Mouse (Mus musculus) embryo, embryonic 11.5 days (tissue): Measurements from ENCODE around the gene Gm5773.
"Not testable (repeated sequence)": the region's sequence is repeated elsewhere in the genome, so short reads cannot be mapped to it uniquely, and the experiment has no call there.

ENCODE experiments used
- DNase-seq: peaks from one replicate; pipeline ENCODE4 v3.0.0-alpha.2; 2012; ENCODE audit warnings: low read depth, low spot score

Gene Gm5773

DNA sequence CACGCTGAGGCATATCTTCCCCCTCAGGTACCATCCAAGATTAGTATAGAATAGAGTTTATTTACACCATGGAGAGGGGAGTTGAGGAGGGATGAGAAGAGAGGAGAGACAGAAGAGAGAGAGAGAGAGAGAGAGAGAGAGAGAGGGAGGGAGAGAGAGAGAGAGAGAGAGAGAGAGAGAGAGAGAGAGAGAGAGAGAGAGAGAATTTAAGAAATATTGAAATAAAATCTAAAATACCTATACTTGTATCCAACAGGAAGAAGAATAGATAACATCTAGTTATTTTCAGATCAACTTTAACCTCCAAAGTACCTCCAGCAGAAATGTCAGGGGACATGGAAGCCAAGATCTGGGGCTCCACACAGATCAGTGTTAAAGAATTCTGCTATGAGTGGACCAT is at the start of gene Gm5773:
Gene Gm5773, plus strand, starts transcription at position 301 of the 400 bp plus-strand sequence.
- DNase-seq, result not testable (repeated sequence)

DNA sequence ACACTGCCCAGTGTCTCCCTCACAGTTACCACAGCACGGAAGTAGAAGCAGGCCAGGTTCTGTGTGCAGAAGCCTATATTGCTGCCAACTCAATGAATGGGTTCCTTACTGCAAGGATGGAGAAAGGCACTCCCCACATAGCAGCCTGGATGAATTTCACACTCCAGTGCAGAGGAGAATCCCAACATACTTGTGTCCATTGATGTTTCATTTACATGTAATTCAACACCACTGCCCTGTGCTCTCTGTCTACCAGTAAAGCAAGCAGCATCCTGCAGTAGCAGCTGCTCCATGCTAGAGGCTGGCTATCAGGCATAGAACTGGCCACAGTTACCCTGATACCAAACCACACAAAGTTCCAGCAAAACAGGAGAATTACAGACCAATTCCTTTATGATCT is 27.3 kb upstream of the Gm5773 start:
- not testable (repeated sequence) for DNase-seq

DNA sequence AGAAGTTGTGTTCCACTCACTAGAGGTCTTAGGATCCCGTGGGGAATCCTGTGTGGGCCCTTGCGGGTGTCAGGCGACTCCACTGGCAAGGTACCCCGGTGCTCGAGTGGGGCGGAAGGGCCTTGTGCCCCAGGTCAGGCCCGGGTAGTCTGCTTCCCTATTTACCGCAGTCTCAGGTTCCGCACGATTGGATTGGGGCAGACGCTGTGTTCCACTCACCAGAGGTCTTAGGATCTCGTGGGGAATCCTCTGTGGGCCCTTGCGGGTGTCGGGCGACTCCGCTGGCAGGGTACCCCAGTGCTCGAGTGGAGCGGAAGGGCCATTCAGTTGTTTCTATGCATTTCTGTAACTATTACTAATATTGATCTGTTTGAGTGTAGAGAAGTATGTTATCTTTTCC is 18.8 kb upstream of the Gm5773 start:
- DNase-seq, result not testable (repeated sequence)

DNA sequence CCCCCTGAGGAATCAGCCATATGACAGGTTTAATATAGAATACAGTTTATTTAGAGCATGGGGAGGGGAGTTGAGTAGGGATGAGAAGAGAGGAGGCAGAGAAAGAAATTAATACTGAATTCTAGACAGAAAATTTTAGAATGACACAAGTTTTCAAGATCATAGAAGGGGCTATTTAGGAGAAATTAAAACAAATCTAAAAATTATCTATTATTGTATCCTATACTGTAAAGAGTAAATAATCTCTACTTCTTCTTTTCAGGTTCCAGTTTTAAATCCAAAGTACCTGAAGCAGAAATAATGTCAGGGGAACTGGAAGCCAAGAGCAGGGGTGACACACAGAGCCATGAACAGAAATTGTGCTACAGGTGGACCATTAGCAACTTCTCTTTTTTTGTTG is 23.3 kb downstream of the Gm5773 start, which contains the start of gene Tdpoz4:
Gene Tdpoz4, plus strand, starts transcription at position 301 of the 400 bp plus-strand sequence.
- DNase-seq, result not testable (repeated sequence)

DNA sequence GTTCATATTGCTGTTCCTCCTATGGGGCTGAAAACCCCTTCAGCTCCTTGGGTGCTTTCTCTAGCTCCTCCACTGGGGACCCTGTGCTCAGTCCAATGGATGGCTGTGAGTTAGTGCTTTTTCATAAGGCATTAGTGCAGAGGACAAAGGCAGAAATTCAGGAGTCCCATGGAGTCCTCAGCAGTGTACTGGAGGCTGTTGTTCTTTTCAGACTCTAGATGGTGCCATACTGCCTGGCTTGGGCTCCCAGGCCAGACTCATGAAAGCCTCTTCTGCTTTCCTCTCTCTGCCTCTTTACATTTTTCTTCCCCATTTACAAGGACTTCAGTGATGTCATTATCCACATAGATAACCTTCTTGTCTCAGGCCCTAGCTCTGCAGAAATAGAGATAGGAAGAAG is 40.5 kb downstream of the Gm5773 start:
- not testable (repeated sequence) for DNase-seq
